Comparison of ENCODE assay signal across 7 mouse cellular contexts in the genomic region with DNA sequence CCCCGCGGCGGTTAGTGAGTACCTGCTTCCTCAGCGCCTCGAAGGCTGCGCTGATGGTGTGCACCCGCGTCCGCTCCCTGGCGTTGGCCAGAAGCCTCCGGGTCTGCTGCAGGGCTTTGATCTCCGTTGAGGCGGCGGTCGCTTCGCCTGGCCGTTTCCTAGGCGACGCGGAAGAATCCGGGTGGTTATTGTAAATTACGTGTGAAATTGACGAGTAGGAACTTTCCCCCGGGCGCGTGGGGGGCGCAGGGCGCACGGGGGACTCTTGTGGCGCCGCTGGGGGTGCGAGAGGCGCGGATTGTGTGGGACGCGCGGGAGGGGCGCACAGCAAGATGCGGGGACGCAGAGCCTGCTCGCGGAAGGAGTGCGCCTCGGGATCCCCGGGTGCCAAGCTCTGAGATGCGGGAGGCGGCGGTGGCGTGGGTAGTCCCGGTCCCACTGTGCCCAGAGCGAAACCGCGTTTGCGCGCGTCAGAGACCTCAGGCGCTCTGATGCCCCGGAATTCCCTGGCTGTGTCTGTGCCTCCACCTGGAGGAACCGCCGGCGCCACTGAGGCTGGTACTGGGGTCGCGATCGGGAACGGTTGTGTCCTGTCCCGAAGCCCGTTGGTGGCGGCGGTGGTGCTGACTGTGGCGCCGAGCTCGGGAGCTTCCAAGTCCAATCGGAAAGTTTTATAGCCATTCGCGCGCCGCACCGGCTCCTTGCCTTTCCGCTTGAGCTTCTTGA. TPM values are rescaled to one million over a fixed set of nuclear protein-coding genes. Genes with fewer than 3 reads are reported as not detected.
A peak's percentile ranks its signal among the peaks of the same experiment; 100 is the strongest.
DNase-seq lines count a peak whose midpoint lies in the region; ATAC-seq lines count a peak whose summit lies in the region.

No protein-coding gene starts in this region.

- DNase-seq in ovary, postnatal 36 days (ENCODE audit: low spot score): peak; percentile 58
- no peak for DNase-seq in ovary, postnatal 10 days (ENCODE audit: low spot score)
- peak; percentile 70 to 72 for DNase-seq in cerebellum, postnatal 14 days
- DNase-seq in limb, embryonic 10.5 days (ENCODE audit: low spot score): peak; percentile 82

- no peaks in the 10 kb centered on the region for H3K36me3 ChIP-seq in heart, embryonic 12.5 days
- no peaks in the 10 kb centered on the region for H3K36me3 ChIP-seq in limb, embryonic 10.5 days
- no peaks in the 10 kb centered on the region for H3K36me3 ChIP-seq in midbrain, embryonic 16.5 days (ENCODE audit: control insufficient read depth, insufficient read depth, low read length)

- peak overlapping the region; percentile 81 for H3K9ac ChIP-seq in heart, embryonic 12.5 days
- peak overlapping the region; percentile 61 for H3K9ac ChIP-seq in midbrain, embryonic 16.5 days (ENCODE audit: low read depth, low read length)

- H3K4me2 ChIP-seq in heart, embryonic 12.5 days: peak overlapping the region; percentile 99
- H3K4me2 ChIP-seq in midbrain, embryonic 16.5 days (ENCODE audit: low read length): peak overlapping the region; percentile 94

- H3K27ac ChIP-seq in heart, embryonic 12.5 days (ENCODE audit: poor library complexity, severe bottlenecking): peak overlapping the region; percentile 71
- H3K27ac ChIP-seq in limb, embryonic 10.5 days: peak overlapping the region; percentile 91
- no peak overlapping the region for H3K27ac ChIP-seq in midbrain, embryonic 16.5 days (ENCODE audit: low read length)

- WGBS in heart, embryonic 12.5 days: under 1% methylated on average over 79 of the region's 79 CpGs
- under 1% methylated on average over 79 of the region's 79 CpGs for WGBS in limb, embryonic 10.5 days
- under 1% methylated on average over 79 of the region's 79 CpGs for WGBS in midbrain, embryonic 16.5 days

- H3K4me3 ChIP-seq in heart, embryonic 12.5 days: peak overlapping the region; percentile 81
- H3K4me3 ChIP-seq in limb, embryonic 10.5 days: peak overlapping the region; percentile 70
- H3K4me3 ChIP-seq in midbrain, embryonic 16.5 days (ENCODE audit: low read depth, low read length): peak overlapping the region; percentile 61

- H3K27me3 ChIP-seq in heart, embryonic 12.5 days (replicated peaks): peaks cover 25% of the 10 kb centered on the region
- peaks cover 49% of the 10 kb centered on the region for H3K27me3 ChIP-seq in limb, embryonic 10.5 days (ENCODE audit: low read depth, poor library complexity, severe bottlenecking)
- H3K27me3 ChIP-seq in midbrain, embryonic 16.5 days (ENCODE audit: control insufficient read depth, insufficient read depth, low read depth, low read length): peaks cover 43% of the 10 kb centered on the region

- peaks cover 65% of the 10 kb centered on the region for H3K4me1 ChIP-seq in heart, embryonic 12.5 days (replicated peaks)
- H3K4me1 ChIP-seq in limb, embryonic 10.5 days: peaks cover 80% of the 10 kb centered on the region
- H3K4me1 ChIP-seq in midbrain, embryonic 16.5 days (ENCODE audit: control insufficient read depth, insufficient read depth, low read length): peaks cover 19% of the 10 kb centered on the region

- ATAC-seq in heart, embryonic 12.5 days (ENCODE audit: insufficient number of reproducible peaks, low FRiP score): peak; percentile 27; the same call in 1 of the 2 replicates
- peak; percentile 53 for ATAC-seq in midbrain, embryonic 16.5 days
- ATAC-seq in erythroid progenitor cell, adult 5-6 weeks (replicated peaks; ENCODE audit: low FRiP score, poor library complexity, severe bottlenecking): no peak

- no peaks in the 10 kb centered on the region for H3K9me3 ChIP-seq in heart, embryonic 12.5 days (replicated peaks)
- no peaks in the 10 kb centered on the region for H3K9me3 ChIP-seq in limb, embryonic 10.5 days (replicated peaks)
- no peaks in the 10 kb centered on the region for H3K9me3 ChIP-seq in midbrain, embryonic 16.5 days (replicated peaks; ENCODE audit: control insufficient read depth, low read length, poor library complexity, severe bottlenecking)

RNA-seq across cellular contexts. Expression of a gene that starts 0.8 kb away (rescaled TPM):
- 14.1 and 14.9 TPM in 2 replicates for polyA plus RNA-seq in heart, embryonic 12.5 days (2016; fragmentation: Nextera tagmentation; extraction: Ambion mirVana)
- polyA plus RNA-seq in limb, embryonic 10.5 days (2016; fragmentation: Nextera tagmentation; extraction: Ambion mirVana): 24.9 and 28.0 TPM in 2 replicates
- polyA plus RNA-seq in midbrain, embryonic 16.5 days (2015; fragmentation: Nextera tagmentation; extraction: Ambion mirVana): 1.8 and 2.1 TPM in 2 replicates
- not detected in 2 replicates for total RNA-seq in erythroid progenitor cell, adult 5-6 weeks (2015; ENCODE audit: low replicate concordance)
- not detected in 2 replicates for total RNA-seq in erythroid progenitor cell, adult 5-6 weeks (2017; ENCODE audit: low replicate concordance)
